Mouse (Mus musculus): ENCODE data around the gene Sdsl. TPM values are rescaled to one million over a fixed set of nuclear protein-coding genes. Genes with fewer than 3 reads are reported as not detected.

The Sdsl gene
- polyA plus RNA-seq, 1 experiment from 2014 or later: 7.9 TPM

GRCm38 (mm10) chr5:120431001-120431583 is 41.5 kb downstream of the Sdsl start:
- H3K4me3 ChIP-seq: peak overlapping the region; percentile 57
- no peaks in the 10 kb centered on the region for H3K9me3 ChIP-seq
- peaks cover 46% of the 10 kb centered on the region for H3K4me1 ChIP-seq (replicated peaks)
- H3K27me3 ChIP-seq (ENCODE audit: insufficient read depth, poor library complexity, severe bottlenecking): peaks cover 100% of the 10 kb centered on the region
- no peaks in the 10 kb centered on the region for H3K36me3 ChIP-seq
- DNase-seq (ENCODE audit: low spot score): peak; percentile 53
- WGBS: under 1% methylated on average over 30 of the region's 30 CpGs
- peak overlapping the region; percentile 50 for H3K27ac ChIP-seq

GRCm38 (mm10) chr5:120429692-120430091 is 42.9 kb downstream of the Sdsl start:
- peak; percentile 10 for DNase-seq (ENCODE audit: low spot score)
- peak overlapping the region; percentile 62; the same call in 1 of the 2 replicates for H3K27ac ChIP-seq
- WGBS: 9% methylated on average over 6 of the region's 6 CpGs

DNA sequence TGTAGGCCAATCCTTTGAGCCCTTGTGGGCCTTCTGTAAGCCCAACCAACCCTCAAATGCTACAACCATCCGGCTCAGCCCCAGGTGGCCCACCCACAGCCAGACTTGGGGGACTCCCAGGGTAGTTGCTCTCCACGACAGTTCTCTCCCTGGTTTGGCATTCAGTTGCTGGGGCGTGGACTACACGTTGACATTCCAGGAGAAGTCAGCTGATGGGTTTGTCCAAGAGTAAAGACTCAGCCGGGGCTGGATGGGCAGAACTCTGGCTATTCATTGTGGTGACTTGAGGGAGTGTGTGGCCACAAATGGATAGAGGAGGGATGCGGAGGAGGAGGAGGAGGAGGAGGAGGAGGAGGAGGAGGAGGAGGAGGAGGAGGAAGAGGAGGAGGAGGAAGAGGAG is 43.6 kb downstream of the Sdsl start:
- 0 out of 2 replicates have a peak overlapping the region, but pooled peaks have one; percentile 16 for H3K27ac ChIP-seq
- H3K36me3 ChIP-seq: no peaks in the 10 kb centered on the region
- H3K9me3 ChIP-seq: no peaks in the 10 kb centered on the region
- H3K4me3 ChIP-seq: peak overlapping the region; percentile 30
- peaks cover 100% of the 10 kb centered on the region for H3K27me3 ChIP-seq (ENCODE audit: insufficient read depth, poor library complexity, severe bottlenecking)
- peak; percentile 20 for DNase-seq (ENCODE audit: low spot score)
- WGBS: 3% methylated on average over 5 of the region's 6 CpGs
- H3K4me1 ChIP-seq (replicated peaks): peaks cover 30% of the 10 kb centered on the region

More at GRCm38 (mm10) chr5:120429692-120430091, 42.9 kb downstream of the Sdsl start:
- Histone ChIP-seq H3K4me1 (replicated peaks) (peaks cover 32% of the 10 kb centered on the region), H3K4me3 (peak overlapping the region; percentile 30), H3K36me3 (no peaks in the 10 kb centered on the region), H3K27me3 (ENCODE audit: insufficient read depth, poor library complexity, severe bottlenecking) (peaks cover 100% of the 10 kb centered on the region), H3K9me3 (no peaks in the 10 kb centered on the region)

- H3K27ac ChIP-seq: peak overlapping the region; percentile 23; the same call in 1 of the 2 replicates
- H3K36me3 ChIP-seq: no peaks in the 10 kb centered on the region
- H3K4me3 ChIP-seq: peak overlapping the region; percentile 30
- no peaks in the 10 kb centered on the region for H3K9me3 ChIP-seq
- 3% methylated on average over 21 of the region's 21 CpGs for WGBS
- H3K27me3 ChIP-seq (ENCODE audit: insufficient read depth, poor library complexity, severe bottlenecking): peaks cover 100% of the 10 kb centered on the region
- peaks cover 26% of the 10 kb centered on the region for H3K4me1 ChIP-seq (replicated peaks)
- DNase-seq (ENCODE audit: low spot score): no peak
Measured at GRCm38 (mm10) chr5:120428189-120428838, 44.3 kb downstream of the Sdsl start.

DNA sequence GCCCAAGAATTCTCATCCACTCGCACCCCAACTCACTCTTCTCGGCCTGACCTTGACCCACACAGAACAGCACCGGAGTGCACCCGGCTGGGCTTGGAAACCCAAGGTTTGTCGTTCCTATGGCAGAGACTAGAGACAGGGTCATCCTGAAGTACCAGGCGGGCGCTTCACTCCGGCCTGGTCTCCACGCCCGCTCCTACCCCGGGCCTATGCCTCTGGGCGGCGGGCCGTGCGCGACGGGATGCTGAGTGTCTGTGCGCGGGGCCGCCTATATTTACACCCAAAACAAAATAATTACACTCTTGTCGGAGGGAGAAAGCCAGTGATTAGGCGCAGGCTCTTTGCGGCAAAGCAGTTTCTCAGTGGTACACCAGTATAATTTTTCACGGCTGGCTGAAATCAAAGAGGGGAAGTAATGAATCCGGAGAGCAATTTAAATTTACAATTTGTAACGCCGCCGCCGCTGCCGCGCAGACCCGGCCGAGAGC is 45.1 kb downstream of the Sdsl start:
- no peaks in the 10 kb centered on the region for H3K36me3 ChIP-seq
- DNase-seq (ENCODE audit: low spot score): no peak
- peaks cover 23% of the 10 kb centered on the region for H3K4me1 ChIP-seq (replicated peaks)
- H3K27ac ChIP-seq: peak overlapping the region; percentile 24; the same call in 1 of the 2 replicates
- H3K4me3 ChIP-seq: peak overlapping the region; percentile 30
- H3K9me3 ChIP-seq: no peaks in the 10 kb centered on the region
- peaks cover 100% of the 10 kb centered on the region for H3K27me3 ChIP-seq (ENCODE audit: insufficient read depth, poor library complexity, severe bottlenecking)
- WGBS: under 1% methylated on average over 33 of the region's 33 CpGs

DNA sequence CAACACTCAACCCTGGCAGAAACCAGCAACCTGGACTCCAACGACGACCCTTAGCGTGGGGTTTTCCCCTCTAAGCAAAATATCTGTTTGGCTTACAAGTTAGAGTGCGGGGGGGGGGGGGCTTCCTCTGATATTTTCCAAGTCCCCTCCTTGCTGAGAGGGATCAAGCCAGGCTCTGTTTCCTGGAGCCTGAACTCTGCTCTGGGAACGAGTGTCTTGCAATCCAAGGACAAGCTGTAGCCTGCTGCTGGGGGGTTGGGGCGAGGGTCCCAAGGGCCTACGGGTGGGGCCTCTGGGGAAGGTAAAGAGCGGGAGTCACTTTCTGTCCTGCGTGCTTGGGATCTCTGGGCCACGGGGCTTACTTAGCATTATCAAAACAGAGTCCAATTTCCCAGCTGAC is 46.0 kb downstream of the Sdsl start:
- Histone ChIP-seq H3K36me3 (no peaks in the 10 kb centered on the region), H3K4me3 (peak overlapping the region; percentile 30; the same call in 1 of the 2 replicates), H3K27me3 (ENCODE audit: insufficient read depth, poor library complexity, severe bottlenecking) (peaks cover 100% of the 10 kb centered on the region), H3K27ac (peak overlapping the region; percentile 24; the same call in 1 of the 2 replicates), H3K4me1 (replicated peaks) (peaks cover 14% of the 10 kb centered on the region), H3K9me3 (no peaks in the 10 kb centered on the region)
- 1% methylated on average over 10 of the region's 10 CpGs for WGBS
- DNase-seq (ENCODE audit: low spot score): peak; percentile 15

GRCm38 (mm10) chr5:120425711-120426110 is 46.9 kb downstream of the Sdsl start:
- Histone ChIP-seq H3K27me3 (ENCODE audit: insufficient read depth, poor library complexity, severe bottlenecking) (peaks cover 100% of the 10 kb centered on the region), H3K4me1 (replicated peaks) (peaks cover 12% of the 10 kb centered on the region; the same call in 1 of the 2 replicates), H3K9me3 (no peaks in the 10 kb centered on the region), H3K27ac (peak overlapping the region; percentile 53; the same call in 1 of the 2 replicates), H3K4me3 (peak overlapping the region; percentile 26; the same call in 1 of the 2 replicates), H3K36me3 (no peaks in the 10 kb centered on the region)
- 0% methylated on average over 17 of the region's 20 CpGs for WGBS
- peak; percentile 19 for DNase-seq (ENCODE audit: low spot score)

- WGBS: 3% methylated on average over 11 of the region's 11 CpGs
- H3K4me3 ChIP-seq: peak overlapping the region; percentile 26; the same call in 1 of the 2 replicates
Measured at GRCm38 (mm10) chr5:120424657-120425056, 48.0 kb downstream of the Sdsl start.

GRCm38 (mm10) chr5:120424039-120424438 is 48.6 kb downstream of the Sdsl start:
- Histone ChIP-seq H3K4me1 (replicated peaks) (peaks cover 12% of the 10 kb centered on the region; the same call in 1 of the 2 replicates), H3K9me3 (no peaks in the 10 kb centered on the region), H3K27ac (peak overlapping the region; percentile 62; the same call in 1 of the 2 replicates), H3K4me3 (peak overlapping the region; percentile 20; the same call in 1 of the 2 replicates), H3K27me3 (ENCODE audit: insufficient read depth, poor library complexity, severe bottlenecking) (peaks cover 99% of the 10 kb centered on the region), H3K36me3 (no peaks in the 10 kb centered on the region)
- WGBS: 1% methylated on average over 19 of the region's 19 CpGs
- peak; percentile 86 for DNase-seq (ENCODE audit: low spot score)

More at GRCm38 (mm10) chr5:120424657-120425056, 48.0 kb downstream of the Sdsl start:
- peak; percentile 14 for DNase-seq (ENCODE audit: low spot score)
- peaks cover 99% of the 10 kb centered on the region for H3K27me3 ChIP-seq (ENCODE audit: insufficient read depth, poor library complexity, severe bottlenecking)
- peaks cover 12% of the 10 kb centered on the region; the same call in 1 of the 2 replicates for H3K4me1 ChIP-seq (replicated peaks)
- H3K9me3 ChIP-seq: no peaks in the 10 kb centered on the region
- no peaks in the 10 kb centered on the region for H3K36me3 ChIP-seq
- no peak overlapping the region for H3K27ac ChIP-seq

DNA sequence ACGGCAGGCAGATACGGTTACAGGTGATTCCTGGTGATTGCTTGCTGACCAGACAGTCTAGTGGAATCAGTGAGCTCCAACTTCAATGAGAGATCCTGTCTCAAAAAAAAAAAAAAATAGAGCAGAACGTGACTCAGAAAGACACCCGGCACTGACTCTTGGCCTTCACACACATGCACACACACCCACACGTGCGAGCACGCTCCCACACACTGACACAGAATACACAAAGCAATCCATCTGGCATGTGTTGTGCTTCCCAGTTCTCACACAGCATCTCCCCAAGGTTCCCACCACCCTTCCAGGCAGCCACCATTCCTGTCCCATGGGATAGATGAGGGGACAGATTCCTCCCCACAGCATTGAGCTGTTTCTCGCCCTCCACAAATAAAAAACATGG is 52.5 kb downstream of the Sdsl start:
- DNase-seq (ENCODE audit: low spot score): no peak
- Histone ChIP-seq H3K36me3 (no peaks in the 10 kb centered on the region), H3K27ac (no peak overlapping the region), H3K4me3 (no peak overlapping the region), H3K27me3 (ENCODE audit: insufficient read depth, poor library complexity, severe bottlenecking) (peaks cover 83% of the 10 kb centered on the region), H3K4me1 (replicated peaks) (no peaks in the 10 kb centered on the region), H3K9me3 (no peaks in the 10 kb centered on the region)
- WGBS: 90% methylated on average over 8 of the region's 8 CpGs

DNA sequence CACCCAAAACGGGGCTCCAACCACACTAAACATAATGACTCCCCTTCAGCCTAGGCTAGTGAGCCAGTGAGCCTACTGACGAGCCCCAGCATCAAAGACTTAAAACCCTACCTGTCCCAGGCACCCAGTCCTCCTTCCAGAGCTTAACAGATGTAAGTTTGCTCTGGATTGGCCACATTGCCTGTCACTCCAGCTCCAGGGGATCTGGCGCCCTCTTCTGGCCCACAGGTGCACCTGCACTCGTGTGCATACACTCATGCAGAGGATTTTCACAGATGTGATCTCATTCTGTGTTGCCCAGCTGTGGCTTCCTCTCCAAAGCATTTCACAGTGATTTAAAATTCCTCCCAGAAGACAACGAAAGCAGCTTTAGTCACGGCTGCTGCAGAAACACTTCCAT is 59.2 kb downstream of the Sdsl start:
- H3K27me3 ChIP-seq (ENCODE audit: insufficient read depth, poor library complexity, severe bottlenecking): peaks cover 62% of the 10 kb centered on the region
- no peak overlapping the region for H3K4me3 ChIP-seq
- DNase-seq (ENCODE audit: low spot score): no peak
- no peak overlapping the region for H3K27ac ChIP-seq
- H3K4me1 ChIP-seq (replicated peaks): peaks cover 17% of the 10 kb centered on the region
- WGBS: 83% methylated on average over 6 of the region's 6 CpGs
- H3K36me3 ChIP-seq: no peaks in the 10 kb centered on the region
- H3K9me3 ChIP-seq: peaks cover 7% of the 10 kb centered on the region

DNA sequence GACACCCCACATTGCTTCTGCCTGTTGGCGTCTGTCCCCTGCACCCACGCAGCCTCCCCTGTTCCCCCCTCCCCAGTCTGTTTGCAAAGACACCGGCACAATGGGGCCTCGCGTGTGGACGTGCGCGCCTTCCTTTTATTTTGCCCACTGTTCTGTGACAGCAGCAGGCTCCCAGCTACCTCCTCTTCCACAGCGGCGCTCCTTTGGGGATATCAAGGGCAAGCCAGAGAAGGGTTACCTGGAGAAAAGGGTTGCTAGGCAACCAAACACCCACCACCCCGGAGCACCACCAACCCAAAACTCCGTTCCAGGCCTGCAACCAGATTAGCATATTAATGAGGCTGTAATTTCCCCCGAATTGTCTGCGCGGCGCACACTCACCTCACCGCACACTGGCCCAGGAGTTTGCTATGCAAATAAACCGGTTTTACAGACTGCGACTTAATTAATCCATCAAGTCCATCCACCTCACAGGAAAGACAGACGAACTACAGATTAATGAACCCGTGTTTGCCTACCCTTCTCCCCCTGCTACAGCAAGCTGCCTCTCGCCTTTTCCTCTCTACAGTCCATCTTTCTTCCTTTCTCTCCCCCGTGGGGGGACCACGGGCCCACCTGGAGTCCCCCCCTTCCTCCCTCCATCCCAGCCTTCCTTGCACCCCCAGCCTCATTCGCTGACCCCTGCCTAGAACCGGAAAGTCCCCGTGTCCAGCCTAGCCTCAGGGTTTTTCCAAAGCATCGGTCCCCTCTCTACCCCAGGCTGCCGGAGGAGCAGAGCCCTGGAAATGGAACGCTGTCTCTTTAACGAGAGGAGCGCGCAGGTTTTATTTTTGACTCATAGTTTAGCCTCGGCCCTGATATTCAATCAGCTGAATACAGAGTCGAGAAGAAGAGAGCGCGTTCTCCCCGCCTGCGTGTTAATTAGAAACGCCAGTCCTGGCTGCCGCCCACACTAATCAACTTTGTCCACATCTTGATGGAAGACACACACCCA is 62.9 kb downstream of the Sdsl start:
- 2% methylated on average over 41 of the region's 41 CpGs for WGBS

More for the DNA sequence above, 62.9 kb downstream of the Sdsl start:
- Histone ChIP-seq H3K27me3 (ENCODE audit: insufficient read depth, poor library complexity, severe bottlenecking) (peaks cover 70% of the 10 kb centered on the region), H3K9me3 (peaks cover 7% of the 10 kb centered on the region), H3K36me3 (no peaks in the 10 kb centered on the region), H3K4me1 (replicated peaks) (peaks cover 17% of the 10 kb centered on the region), H3K27ac (peak overlapping the region; percentile 72), H3K4me3 (peak overlapping the region; percentile 44)
- DNase-seq (ENCODE audit: low spot score): peak; percentile 19

All from hindbrain, embryonic 10.5 days (tissue).